Mouse (Mus musculus) B cell, adult 2 months (primary cell): ENCODE results near the gene Tmem132d.

ENCODE experiments used
- DNase-seq, 2 experiments: peaks; one replicate each; pipeline ENCODE4 v3.0.0; 2022

Gene Tmem132d

GRCm38 (mm10) chr5:128204685-128205320 is 228.1 kb downstream of the Tmem132d start:
- no peak for DNase-seq

GRCm38 (mm10) chr5:128203879-128204581 is 228.8 kb downstream of the Tmem132d start:
- DNase-seq = no peak

GRCm38 (mm10) chr5:128194106-128194505 is 238.8 kb downstream of the Tmem132d start:
- no peak for DNase-seq

- DNase-seq = no peak
Measured at GRCm38 (mm10) chr5:128192485-128193055, 240.3 kb downstream of the Tmem132d start.

GRCm38 (mm10) chr5:128191710-128192109 is 241.2 kb downstream of the Tmem132d start:
- DNase-seq = no peak

- DNase-seq = no peak
Measured at GRCm38 (mm10) chr5:128190243-128190820, 242.5 kb downstream of the Tmem132d start.

GRCm38 (mm10) chr5:128176234-128176633 is 256.6 kb downstream of the Tmem132d start:
- DNase-seq = no peak

- no peak for DNase-seq
Measured at GRCm38 (mm10) chr5:128158901-128159675, 273.8 kb downstream of the Tmem132d start.

GRCm38 (mm10) chr5:128151461-128151860 is 281.4 kb downstream of the Tmem132d start:
- no peak for DNase-seq

GRCm38 (mm10) chr5:128146901-128147645 is 285.8 kb downstream of the Tmem132d start:
- DNase-seq = no peak

GRCm38 (mm10) chr5:128144799-128145198 is 288.1 kb downstream of the Tmem132d start:
- DNase-seq = no peak

GRCm38 (mm10) chr5:128136818-128137217 is 296.1 kb downstream of the Tmem132d start:
- no peak for DNase-seq

- DNase-seq = no peak
Measured at GRCm38 (mm10) chr5:128122656-128123055, 310.2 kb downstream of the Tmem132d start.

- DNase-seq = no peak
Measured at GRCm38 (mm10) chr5:128119171-128119570, 313.7 kb downstream of the Tmem132d start.

- no peak for DNase-seq
Measured at GRCm38 (mm10) chr5:128113107-128113506, 319.8 kb downstream of the Tmem132d start.

GRCm38 (mm10) chr5:128112518-128112917 is 320.4 kb downstream of the Tmem132d start:
- DNase-seq = no peak

- no peak for DNase-seq
Measured at GRCm38 (mm10) chr5:128111664-128112063, 321.2 kb downstream of the Tmem132d start.

- DNase-seq = no peak
Measured at GRCm38 (mm10) chr5:128102556-128102955, 330.3 kb downstream of the Tmem132d start.

GRCm38 (mm10) chr5:128100331-128100730 is 332.5 kb downstream of the Tmem132d start:
- DNase-seq = no peak

GRCm38 (mm10) chr5:128099439-128099838 is 333.4 kb downstream of the Tmem132d start:
- DNase-seq = no peak

GRCm38 (mm10) chr5:128090578-128090977 is 342.3 kb downstream of the Tmem132d start:
- DNase-seq = no peak

- DNase-seq = no peak
Measured at GRCm38 (mm10) chr5:128075456-128075855, 357.4 kb downstream of the Tmem132d start.
